Mouse (Mus musculus) heart, postnatal 36 days (tissue): ENCODE measurements around the gene Eif1. TPM values are rescaled to one million over a fixed set of nuclear protein-coding genes. Genes with fewer than 3 reads are reported as not detected.
"Not testable (repeated sequence)": the region's sequence is repeated elsewhere in the genome, so short reads cannot be mapped to it uniquely, and the experiment has no call there.

Source experiments
- DNase-seq, 2 experiments: peaks; one replicate each; pipeline ENCODE4 v3.0.0; 2021 to 2022
- intact Hi-C: fragments of 180-260 bp; cut with DNase I; formaldehyde crosslinking; loops from one replicate; pipeline ENCODE4 v1.15.1; 2025
- total RNA-seq, 2 experiments: library from RNA; stranded (reverse); gene quantifications; 2 replicates each; pipeline ENCODE4 v1.2.3; 2021

The Eif1 gene
- total RNA-seq, 2 experiments from 2014 or later = 1,603 to 1,774 TPM

- intact Hi-C loops = no loop called here
- no peak for DNase-seq
Observed at GRCm38 (mm10) chr11:100333944-100334457, 14.3 kb downstream of the Eif1 start, which contains the start of gene Gast. Gene Gast (plus strand): TSS chr11:100334407.

DNA sequence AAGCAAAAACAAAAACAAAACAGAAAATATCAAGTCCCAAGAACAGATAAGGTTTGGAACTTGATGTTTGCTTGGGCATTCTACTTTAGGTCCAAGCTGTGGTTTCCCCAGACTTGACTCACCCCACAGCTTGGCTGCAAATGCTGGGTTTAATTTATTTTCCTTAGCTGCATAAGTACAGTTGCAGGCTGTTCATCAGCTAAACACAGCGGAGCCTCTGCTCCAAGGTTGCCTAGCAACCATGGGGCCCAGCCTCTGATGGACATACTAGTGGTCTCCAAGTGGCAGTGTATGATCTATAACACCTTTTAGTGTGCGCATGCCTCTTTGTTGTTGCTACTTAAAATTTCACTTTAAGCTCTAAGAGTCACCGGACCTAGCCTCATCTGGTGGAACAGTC, 16.0 kb downstream of the Eif1 start:
- intact Hi-C loops = no loop called here

GRCm38 (mm10) chr11:100344269-100344668, 24.6 kb downstream of the Eif1 start:
- DNase-seq = no peak
- intact Hi-C loops = no loop called here

More for the DNA sequence above, 16.0 kb downstream of the Eif1 start:
- no peak for DNase-seq

- DNase-seq = no peak
Observed at GRCm38 (mm10) chr11:100352076-100352857, 32.6 kb downstream of the Eif1 start.

DNA sequence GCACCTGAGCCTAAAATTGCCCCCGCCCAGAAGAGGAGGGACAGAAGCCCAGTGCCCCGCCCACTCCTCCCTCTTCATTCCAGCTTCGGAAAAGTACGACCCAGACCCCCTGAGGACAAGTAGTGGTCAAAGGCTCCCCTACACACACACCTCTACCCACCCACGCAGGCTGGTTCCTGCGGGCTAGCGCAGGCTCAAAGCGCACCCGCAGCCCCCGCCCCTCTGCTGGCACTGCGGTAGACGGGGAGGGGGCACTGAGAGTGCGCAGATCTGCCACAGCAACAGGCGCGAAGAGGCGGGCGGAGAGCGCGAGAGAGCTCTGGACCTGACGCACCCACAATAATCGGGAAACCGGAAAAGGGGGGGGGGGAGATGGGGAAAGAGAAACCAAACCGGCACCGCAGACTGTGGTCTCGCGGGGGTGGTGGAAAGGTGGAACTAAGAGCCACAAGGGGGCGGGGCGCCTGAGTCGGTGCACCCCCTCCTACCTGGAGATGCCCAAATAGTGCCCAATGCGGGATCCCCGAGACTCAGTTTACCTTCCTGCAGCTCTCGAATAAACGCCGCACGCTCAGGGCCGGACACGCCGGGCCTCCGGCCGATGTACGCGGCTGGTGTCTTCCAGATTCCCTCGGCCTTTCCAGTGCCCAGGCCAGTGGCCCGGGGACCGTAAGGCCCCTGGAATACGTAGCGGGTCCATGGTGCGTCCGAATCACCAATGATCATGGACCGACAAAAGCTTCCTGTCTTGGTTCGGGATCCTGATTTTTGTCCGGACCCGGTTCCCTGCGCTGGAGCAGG, 35.7 kb downstream of the Eif1 start:
- no peak for DNase-seq
- intact Hi-C loops = loop anchor here (2.0 to 10.0 kb wide), 2 partner anchors 33 to 339 kb away; partner anchors contain the start of gene Zfp385c

More at GRCm38 (mm10) chr11:100352076-100352857, 32.6 kb downstream of the Eif1 start:
- intact Hi-C loops = loop anchor here (10.0 kb wide), 1 partner anchor 343 kb away; the partner anchor contains the start of gene Zfp385c

DNA sequence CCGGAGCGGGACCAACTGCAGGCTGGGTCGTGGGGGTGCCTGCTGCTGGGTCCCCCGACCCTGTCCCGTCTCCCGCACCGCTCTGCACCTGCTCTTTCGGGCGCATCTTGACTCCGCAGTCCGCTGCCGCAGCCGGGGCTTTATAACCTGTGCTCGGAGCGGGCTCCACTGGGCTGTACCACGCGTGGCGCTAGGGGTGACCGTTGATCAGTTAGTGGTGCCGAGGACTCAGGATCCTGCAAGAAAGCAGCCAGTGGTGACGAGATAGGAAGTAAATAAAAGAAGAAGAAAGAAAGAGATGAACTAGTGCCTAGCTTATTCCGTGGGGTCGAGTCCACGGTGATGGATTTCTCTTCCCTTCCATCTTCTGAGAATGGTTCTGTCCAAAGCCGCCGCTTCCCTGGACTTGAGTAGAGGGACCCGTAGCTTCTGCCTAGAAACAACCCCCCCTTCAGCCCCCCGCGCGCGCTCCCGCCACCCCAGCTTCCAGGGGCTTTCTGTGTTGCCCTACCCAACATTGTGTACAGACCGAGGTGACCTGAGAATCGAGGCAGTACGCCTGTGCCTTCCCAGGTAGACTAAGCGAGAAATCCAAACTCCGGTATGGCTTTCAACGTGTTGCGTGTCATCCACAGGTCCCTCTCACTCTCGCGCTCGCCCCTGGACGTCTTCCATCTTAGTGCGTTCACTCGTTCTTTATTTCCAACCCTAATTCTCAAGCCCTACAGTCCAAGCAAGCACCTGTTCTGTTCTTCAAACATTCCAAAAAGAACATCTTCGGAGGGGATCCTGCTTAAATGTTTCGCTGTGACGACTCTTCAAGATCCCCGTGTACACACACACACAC, 36.5 kb downstream of the Eif1 start, which contains the start of gene Hap1:
Hap1 (minus strand) TSS at position 157 of the 847 bp plus-strand sequence.
- DNase-seq = peak; percentile 74 to 84
- intact Hi-C loops = loop anchor here (2.0 to 10.0 kb wide), 2 partner anchors 33 to 339 kb away; partner anchors contain the start of gene Zfp385c

DNA sequence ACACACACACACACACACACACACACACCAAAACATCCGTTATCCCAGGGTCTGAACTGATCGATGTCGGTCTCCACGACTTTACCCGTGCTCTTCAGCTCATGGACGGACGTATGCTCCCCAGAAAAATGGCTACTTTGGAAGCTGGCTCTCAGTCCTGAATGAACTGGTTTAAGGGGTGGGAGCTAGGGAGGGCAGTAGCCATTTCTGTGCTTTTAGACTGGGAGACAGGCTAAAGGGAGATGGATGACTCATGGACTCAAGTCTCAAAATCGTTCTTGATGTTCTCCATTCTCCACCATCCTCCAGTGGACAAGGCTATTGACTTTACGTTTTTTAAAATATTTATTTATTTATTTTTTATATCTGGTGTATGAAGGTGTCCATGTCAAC, 37.1 kb downstream of the Eif1 start:
- intact Hi-C loops = loop anchor here (10.0 kb wide), 1 partner anchor 338 kb away; the partner anchor contains the start of gene Zfp385c
- no peak for DNase-seq

- intact Hi-C loops = loop anchor here (10.0 kb wide), 1 partner anchor 337 kb away; the partner anchor contains the start of gene Zfp385c
- DNase-seq = no peak
Observed at GRCm38 (mm10) chr11:100357408-100357807, 37.7 kb downstream of the Eif1 start.

- DNase-seq = no peak
- intact Hi-C loops = loop anchor here (5.0 kb wide), 1 partner anchor 197 kb away; no protein-coding TSS in a partner anchor
Observed at GRCm38 (mm10) chr11:100360175-100360574, 40.5 kb downstream of the Eif1 start.

GRCm38 (mm10) chr11:100361059-100361458, 41.4 kb downstream of the Eif1 start:
- not testable (repeated sequence) for DNase-seq
- intact Hi-C loops = loop anchor here (5.0 kb wide), 1 partner anchor 196 kb away; no protein-coding TSS in a partner anchor

DNA sequence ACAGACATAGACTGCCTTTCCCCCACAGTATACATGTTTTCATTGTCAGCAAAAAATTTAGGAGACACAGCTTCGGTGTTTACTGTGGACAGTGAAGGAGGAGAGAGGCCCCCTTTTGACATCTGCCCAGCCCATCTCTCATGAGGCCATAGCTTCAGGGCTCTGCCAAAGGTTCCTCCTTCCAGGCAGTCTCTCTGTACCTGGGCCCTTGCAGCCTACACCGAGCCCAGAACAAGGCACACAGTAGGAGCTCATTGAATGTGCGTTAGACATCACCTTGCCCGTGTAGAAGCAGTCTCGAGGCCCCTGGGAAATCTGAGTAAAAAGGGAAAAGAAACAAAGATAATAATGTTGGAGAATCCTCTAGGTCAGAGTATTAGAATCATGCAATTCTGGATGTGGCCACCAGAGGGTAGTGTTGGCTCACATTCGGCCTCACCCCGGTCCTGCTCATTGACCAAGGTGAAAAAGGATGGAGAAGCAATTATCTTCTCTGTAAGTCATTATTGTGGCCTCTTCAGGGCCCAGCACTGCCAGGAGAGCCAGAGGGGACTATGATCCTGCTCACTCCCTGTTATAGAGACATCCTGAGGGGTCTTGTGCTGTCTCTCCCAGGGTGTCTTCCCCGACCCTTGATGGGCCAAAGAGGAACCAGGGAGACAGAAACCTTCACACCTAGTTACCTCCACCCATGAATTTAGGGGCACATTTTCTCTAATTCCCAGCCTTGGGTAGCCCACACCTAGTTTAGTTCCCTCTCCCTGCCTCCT, 42.7 kb downstream of the Eif1 start:
- DNase-seq = peak; percentile 83 to 84
- intact Hi-C loops = loop anchor here (1.0 to 5.0 kb wide), 4 partner anchors 26 to 195 kb away; partner anchors contain the start of gene Klhl11

DNA sequence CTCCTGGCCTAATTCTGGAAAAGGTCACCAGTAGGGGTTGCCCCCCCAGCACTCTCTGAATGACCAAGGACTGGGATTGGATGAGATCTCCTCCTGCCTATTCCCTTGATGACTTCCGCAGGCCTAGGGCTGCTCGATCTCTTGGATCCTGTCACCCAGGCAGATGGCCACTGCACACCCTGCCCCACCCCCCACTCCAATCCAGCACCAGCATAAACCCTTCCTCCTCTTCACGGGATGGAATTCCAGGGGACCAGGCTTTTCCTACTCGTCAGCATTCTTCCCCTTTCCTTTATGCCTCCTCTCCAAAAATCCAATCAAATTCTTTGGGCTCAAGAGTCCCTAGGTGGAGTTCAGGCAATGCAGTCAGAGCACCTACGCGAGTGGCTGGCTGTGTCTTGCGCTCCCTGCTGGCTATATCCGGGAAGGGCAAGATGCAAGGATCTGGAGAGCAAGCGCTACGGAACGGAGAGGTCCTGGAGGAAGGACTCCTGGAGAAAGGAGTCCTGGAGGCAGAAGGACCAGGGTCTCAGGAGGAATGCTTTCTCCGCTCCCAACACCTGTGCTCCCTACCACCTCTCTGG, 43.4 kb downstream of the Eif1 start:
- intact Hi-C loops = loop anchor here (1.0 to 5.0 kb wide), 4 partner anchors 26 to 194 kb away; partner anchors contain the start of gene Klhl11
- DNase-seq = peak; percentile 69 to 74

GRCm38 (mm10) chr11:100369145-100369544, 49.5 kb downstream of the Eif1 start:
- no peak for DNase-seq
- intact Hi-C loops = no loop called here

GRCm38 (mm10) chr11:100369822-100370221, 50.1 kb downstream of the Eif1 start:
- intact Hi-C loops = no loop called here
- DNase-seq = no peak
